Mouse (Mus musculus) limb, embryonic 12.5 days (tissue): ENCODE measurements around the gene Aldh9a1. TPM values are rescaled to one million over a fixed set of nuclear protein-coding genes. Genes with fewer than 3 reads are reported as not detected.

Experiments used
- ATAC-seq: fragments of 200-750 bp; cut with Nextera tagmentation; 2 replicates; pipeline ENCODE4 v1.8.0; 2017; ENCODE audit warnings: low read depth, moderate TSS enrichment; ENCODE audit not compliant: insufficient number of reproducible peaks, insufficient read depth, low FRiP score, low TSS enrichment
- H3K27ac ChIP-seq: fragments of 300-500 bp; sonication (generic); 2 replicates; pipeline ENCODE4 v1.5.1; 2016; ENCODE audit warnings: mild to moderate bottlenecking, moderate library complexity
- H3K27me3 ChIP-seq: fragments of 300-500 bp; sonication (generic); 2 replicates; pipeline ENCODE4 v1.6.1; 2016; ENCODE audit warnings: mild to moderate bottlenecking, moderate library complexity
- H3K36me3 ChIP-seq: fragments of 300-500 bp; sonication (generic); 2 replicates; pipeline ENCODE4 v1.6.1; 2016; ENCODE audit warnings: mild to moderate bottlenecking, moderate library complexity
- H3K4me1 ChIP-seq: fragments of 300-500 bp; sonication (generic); replicated peaks from 2 replicates; pipeline ENCODE4 v1.6.1; 2016
- H3K4me2 ChIP-seq: fragments of 300-500 bp; sonication (generic); 2 replicates; pipeline ENCODE4 v1.6.1; 2016; ENCODE audit warnings: mild to moderate bottlenecking, moderate library complexity
- H3K4me3 ChIP-seq: fragments of 300-500 bp; sonication (generic); replicated peaks from 2 replicates; pipeline ENCODE4 v1.5.1; 2016; ENCODE audit warnings: mild to moderate bottlenecking
- H3K9ac ChIP-seq: fragments of 300-500 bp; sonication (generic); replicated peaks from 2 replicates; pipeline ENCODE4 v1.6.1; 2016; ENCODE audit warnings: mild to moderate bottlenecking, moderate library complexity
- H3K9me3 ChIP-seq: fragments of 300-500 bp; sonication (generic); 2 replicates; pipeline ENCODE4 v1.6.1; 2016; ENCODE audit warnings: mild to moderate bottlenecking, moderate library complexity
- WGBS: fragments of 180-500 bp; shearing (Covaris S2); methylation state at CpG from one replicate; pipeline ENCODE4 v1.1.7; 2016; 5-methylcytosine and 5-hydroxymethylcytosine counted together
- polyA plus RNA-seq: library from polyadenylated mRNA; unstranded; fragments of >200 nt; fragmentation: Nextera tagmentation; extraction: Ambion mirVana; gene quantifications from 2 replicates; pipeline ENCODE4 v1.2.1, GENCODE M21; 2016

Aldh9a1 gene
- polyA plus RNA-seq, 1 experiment from 2014 or later = 42.3 TPM

DNA sequence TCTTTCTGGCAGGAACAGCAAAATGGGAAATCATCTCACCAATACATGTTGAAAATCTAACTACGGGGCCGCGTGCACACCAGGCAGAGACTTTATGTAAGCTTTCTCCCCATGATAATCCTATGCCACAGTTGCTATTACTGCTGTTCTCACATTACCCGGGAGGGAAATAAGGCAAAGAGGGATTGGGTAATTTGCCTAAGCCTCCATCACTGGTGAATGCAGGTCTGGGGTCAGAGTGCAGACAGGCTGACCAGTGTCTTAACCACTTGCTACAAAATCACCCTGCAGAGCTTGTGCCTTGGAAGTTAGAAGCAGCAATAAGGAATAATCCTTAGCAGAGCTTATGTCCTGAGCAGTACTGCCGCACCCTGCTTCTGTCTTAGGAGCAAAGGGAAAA, 35.8 kb downstream of the Aldh9a1 start:
- Histone ChIP-seq H3K9ac (no peak overlapping the region), H3K4me2 (no peak overlapping the region), H3K27me3 (peaks cover 3% of the 10 kb centered on the region), H3K9me3 (no peaks in the 10 kb centered on the region), H3K4me3 (no peak overlapping the region), H3K4me1 (no peaks in the 10 kb centered on the region), H3K27ac (no peak overlapping the region), H3K36me3 (no peaks in the 10 kb centered on the region)
- 57% methylated on average over 5 of the region's 5 CpGs for WGBS
- ATAC-seq = no peak

- Histone ChIP-seq H3K36me3 (no peaks in the 10 kb centered on the region), H3K9me3 (no peaks in the 10 kb centered on the region), H3K4me2 (no peak overlapping the region), H3K4me1 (no peaks in the 10 kb centered on the region), H3K27ac (no peak overlapping the region), H3K4me3 (no peak overlapping the region), H3K27me3 (peaks cover 8% of the 10 kb centered on the region), H3K9ac (no peak overlapping the region)
- ATAC-seq = no peak
- 43% methylated on average over 2 of the region's 2 CpGs for WGBS
These were observed 36.7 kb downstream of the Aldh9a1 start for GRCm38 (mm10) chr1:167386466-167386865.

DNA sequence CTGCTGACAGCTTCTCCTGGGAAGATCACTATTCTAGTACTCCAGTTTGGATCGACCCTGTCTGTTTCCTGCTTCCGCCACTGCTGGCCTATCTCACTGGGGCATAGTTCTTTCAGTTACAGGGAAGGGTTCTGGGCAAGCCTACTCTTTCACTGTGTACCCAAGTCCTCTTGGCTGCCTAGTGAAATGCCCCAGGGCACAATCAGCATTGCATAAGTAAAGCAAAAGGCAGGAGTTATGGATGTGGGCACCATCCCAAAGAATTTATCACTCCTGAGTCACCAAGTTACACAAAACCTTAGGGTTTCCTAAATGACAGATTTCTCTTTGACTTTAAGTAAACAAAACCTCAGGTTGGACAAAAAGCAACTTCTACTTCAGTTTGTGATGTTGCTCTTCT, 37.5 kb downstream of the Aldh9a1 start:
- Histone ChIP-seq H3K4me1 (no peaks in the 10 kb centered on the region), H3K4me3 (no peak overlapping the region), H3K36me3 (no peaks in the 10 kb centered on the region), H3K9me3 (no peaks in the 10 kb centered on the region), H3K27me3 (peaks cover 13% of the 10 kb centered on the region), H3K4me2 (no peak overlapping the region), H3K27ac (no peak overlapping the region), H3K9ac (no peak overlapping the region)
- ATAC-seq = no peak
- 68% methylated on average over 2 of the region's 2 CpGs for WGBS

GRCm38 (mm10) chr1:167387796-167388195, 38.0 kb downstream of the Aldh9a1 start:
- Histone ChIP-seq H3K4me1 (peaks cover 3% of the 10 kb centered on the region; the same call in 1 of the 2 replicates), H3K9ac (no peak overlapping the region), H3K36me3 (no peaks in the 10 kb centered on the region), H3K27me3 (peaks cover 17% of the 10 kb centered on the region), H3K27ac (no peak overlapping the region), H3K4me2 (no peak overlapping the region), H3K4me3 (no peak overlapping the region), H3K9me3 (no peaks in the 10 kb centered on the region)
- WGBS = 74% methylated on average over 3 of the region's 3 CpGs
- no peak for ATAC-seq

- Histone ChIP-seq H3K36me3 (no peaks in the 10 kb centered on the region), H3K27ac (no peak overlapping the region), H3K4me2 (no peak overlapping the region), H3K9ac (no peak overlapping the region), H3K9me3 (no peaks in the 10 kb centered on the region), H3K4me3 (no peak overlapping the region), H3K27me3 (peaks cover 21% of the 10 kb centered on the region), H3K4me1 (peaks cover 7% of the 10 kb centered on the region; the same call in 1 of the 2 replicates)
- no peak for ATAC-seq
- 78% methylated on average over 6 of the region's 6 CpGs for WGBS
These were observed 38.8 kb downstream of the Aldh9a1 start for GRCm38 (mm10) chr1:167388571-167388970.

GRCm38 (mm10) chr1:167389584-167389983, 39.8 kb downstream of the Aldh9a1 start:
- Histone ChIP-seq H3K27ac (no peak overlapping the region), H3K27me3 (peaks cover 21% of the 10 kb centered on the region), H3K36me3 (no peaks in the 10 kb centered on the region), H3K4me2 (no peak overlapping the region), H3K4me1 (peaks cover 7% of the 10 kb centered on the region; the same call in 1 of the 2 replicates), H3K9me3 (no peaks in the 10 kb centered on the region), H3K4me3 (no peak overlapping the region), H3K9ac (no peak overlapping the region)
- whole genome bisulfite sequencing = 93% methylated on average over 7 of the region's 7 CpGs
- ATAC-seq = no peak

GRCm38 (mm10) chr1:167390381-167390780, 40.6 kb downstream of the Aldh9a1 start:
- Histone ChIP-seq H3K4me3 (no peak overlapping the region), H3K36me3 (no peaks in the 10 kb centered on the region), H3K27me3 (peaks cover 21% of the 10 kb centered on the region), H3K9ac (no peak overlapping the region), H3K9me3 (no peaks in the 10 kb centered on the region), H3K27ac (no peak overlapping the region), H3K4me2 (no peak overlapping the region), H3K4me1 (peaks cover 7% of the 10 kb centered on the region; the same call in 1 of the 2 replicates)
- 69% methylated on average over 4 of the region's 4 CpGs for WGBS
- no peak for ATAC-seq

DNA sequence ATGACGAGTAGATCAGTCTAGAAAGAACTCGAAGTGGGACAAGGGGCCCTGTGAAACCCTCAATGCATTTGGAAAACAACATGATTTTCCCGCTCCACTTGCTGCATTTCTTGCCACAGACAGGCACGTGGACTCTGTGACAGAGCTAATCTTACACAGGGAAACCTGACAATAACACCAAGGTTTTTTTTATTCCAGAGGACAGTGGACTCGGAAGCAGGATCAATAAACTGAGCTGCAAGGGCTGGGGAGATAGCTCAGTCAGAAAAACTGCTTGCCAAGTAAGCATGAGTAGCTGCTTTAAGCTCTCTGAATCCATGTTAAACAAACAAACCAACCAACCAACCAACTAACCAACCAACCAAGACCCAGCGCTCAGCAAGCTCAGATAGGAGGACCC, 41.5 kb downstream of the Aldh9a1 start:
- Histone ChIP-seq H3K9me3 (no peaks in the 10 kb centered on the region), H3K4me2 (no peak overlapping the region), H3K4me3 (no peak overlapping the region), H3K4me1 (peaks cover 7% of the 10 kb centered on the region; the same call in 1 of the 2 replicates), H3K27me3 (peaks cover 21% of the 10 kb centered on the region), H3K9ac (no peak overlapping the region), H3K27ac (no peak overlapping the region), H3K36me3 (no peaks in the 10 kb centered on the region)
- 74% methylated on average over 6 of the region's 6 CpGs for WGBS
- no peak for ATAC-seq

GRCm38 (mm10) chr1:167392031-167392640, 42.3 kb downstream of the Aldh9a1 start:
- no peak overlapping the region for H3K9ac ChIP-seq

DNA sequence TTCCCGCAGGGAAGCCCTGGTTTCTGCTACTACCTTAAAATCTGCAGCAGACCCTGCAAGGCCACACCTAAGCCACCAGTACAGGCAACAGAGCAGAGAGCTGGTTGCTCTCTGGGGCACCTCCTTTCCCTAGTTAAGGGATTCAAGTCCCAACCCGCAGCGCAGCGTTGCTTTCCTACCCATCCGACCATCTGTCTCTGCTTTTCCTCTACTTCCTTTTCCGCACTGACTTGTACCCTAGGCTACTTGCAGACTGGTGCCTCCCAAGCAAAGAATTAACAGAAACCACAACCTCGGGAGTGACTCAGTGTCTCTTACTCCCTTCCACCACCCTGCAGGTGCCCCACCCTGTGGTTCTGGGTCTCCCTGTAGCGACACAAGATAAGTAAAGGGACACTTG, 42.9 kb downstream of the Aldh9a1 start:
- Histone ChIP-seq H3K27me3 (peaks cover 27% of the 10 kb centered on the region), H3K36me3 (no peaks in the 10 kb centered on the region), H3K9ac (no peak overlapping the region), H3K4me3 (peak overlapping the region; percentile 64), H3K9me3 (no peaks in the 10 kb centered on the region), H3K4me2 (peak overlapping the region; percentile 90), H3K27ac (no peak overlapping the region), H3K4me1 (peaks cover 7% of the 10 kb centered on the region; the same call in 1 of the 2 replicates)
- 14% methylated on average over 8 of the region's 8 CpGs for WGBS
- no peak for ATAC-seq

More at GRCm38 (mm10) chr1:167392031-167392640, 42.3 kb downstream of the Aldh9a1 start:
- Histone ChIP-seq H3K27me3 (peaks cover 27% of the 10 kb centered on the region), H3K4me1 (peaks cover 7% of the 10 kb centered on the region; the same call in 1 of the 2 replicates), H3K36me3 (no peaks in the 10 kb centered on the region), H3K9me3 (no peaks in the 10 kb centered on the region), H3K4me3 (peak overlapping the region; percentile 64; the same call in 1 of the 2 replicates), H3K4me2 (peak overlapping the region; percentile 90), H3K27ac (no peak overlapping the region)
- no peak for ATAC-seq
- 50% methylated on average over 2 of the region's 2 CpGs for WGBS

- Histone ChIP-seq H3K9me3 (no peaks in the 10 kb centered on the region), H3K36me3 (no peaks in the 10 kb centered on the region), H3K4me3 (peak overlapping the region; percentile 64), H3K4me2 (peak overlapping the region; percentile 90), H3K27me3 (peaks cover 24% of the 10 kb centered on the region), H3K27ac (peak overlapping the region; percentile 93; the same call in 1 of the 2 replicates), H3K4me1 (peaks cover 7% of the 10 kb centered on the region; the same call in 1 of the 2 replicates), H3K9ac (peak overlapping the region; percentile 40; the same call in 1 of the 2 replicates)
- peak; percentile 39; the same call in 1 of the 2 replicates for ATAC-seq
- 1% methylated on average over 15 of the region's 15 CpGs for WGBS
These were observed 43.5 kb downstream of the Aldh9a1 start for GRCm38 (mm10) chr1:167393281-167393680.
